Mouse (Mus musculus) hindbrain, embryonic 16.5 days (tissue): Measurements from ENCODE around the gene 2310061N02Rik. TPM values are rescaled to one million over a fixed set of nuclear protein-coding genes. Genes with fewer than 3 reads are reported as not detected.
A peak's percentile ranks its signal among the peaks of the same experiment; 100 is the strongest.

ENCODE experiments used
- ATAC-seq: fragments of 200-750 bp; cut with Nextera tagmentation; 2 replicates; pipeline ENCODE4 v1.8.0; 2017; ENCODE audit warnings: moderate TSS enrichment, moderate library complexity
- H3K27ac ChIP-seq: fragments of 300-500 bp; sonication (generic); 2 replicates; pipeline ENCODE4 v1.5.1; 2014; ENCODE audit warnings: low read depth, mild to moderate bottlenecking, control low read depth, low read length, moderate library complexity
- H3K27me3 ChIP-seq: fragments of 300-500 bp; sonication (generic); replicated peaks from 2 replicates; pipeline ENCODE4 v1.6.1; 2014; ENCODE audit warnings: low read length; ENCODE audit not compliant: control insufficient read depth, insufficient read depth
- H3K36me3 ChIP-seq: fragments of 300-500 bp; sonication (generic); 2 replicates; pipeline ENCODE4 v1.6.1; 2014; ENCODE audit warnings: mild to moderate bottlenecking, low read length, moderate library complexity, mixed read lengths; ENCODE audit not compliant: control insufficient read depth, insufficient read depth
- H3K4me1 ChIP-seq: fragments of 300-500 bp; sonication (generic); 2 replicates; pipeline ENCODE4 v1.6.1; 2014; ENCODE audit warnings: low read depth, low read length; ENCODE audit not compliant: control insufficient read depth, insufficient read depth
- H3K4me2 ChIP-seq: fragments of 300-500 bp; sonication (generic); 2 replicates; pipeline ENCODE4 v1.6.1; 2014; ENCODE audit warnings: mild to moderate bottlenecking, low read length, control low read depth, moderate library complexity
- H3K4me3 ChIP-seq: fragments of 300-500 bp; sonication (generic); 2 replicates; pipeline ENCODE4 v1.5.1; 2014; ENCODE audit warnings: mild to moderate bottlenecking, low read length, control low read depth, moderate library complexity
- H3K9ac ChIP-seq: fragments of 300-500 bp; sonication (generic); 2 replicates; pipeline ENCODE4 v1.6.1; 2014; ENCODE audit warnings: low read depth, mild to moderate bottlenecking, control low read depth, low read length, moderate library complexity
- H3K9me3 ChIP-seq: fragments of 300-500 bp; sonication (generic); 2 replicates; pipeline ENCODE4 v1.6.1; 2014; ENCODE audit warnings: mild to moderate bottlenecking, low read length, moderate library complexity; ENCODE audit not compliant: control insufficient read depth
- WGBS: fragments of 180-500 bp; shearing (Covaris S2); extraction: QIAGEN DNeasy Blood & Tissue Kit; methylation state at CpG from one replicate; pipeline ENCODE4 v1.1.7; 2014; 5-methylcytosine and 5-hydroxymethylcytosine counted together
- polyA plus RNA-seq: library from polyadenylated mRNA; unstranded; fragments of >200 nt; fragmentation: Nextera tagmentation; extraction: Ambion mirVana; gene quantifications from 2 replicates; pipeline ENCODE4 v1.2.1, GENCODE M21; 2015

2310061N02Rik gene
- polyA plus RNA-seq, 1 experiment from 2014 or later: not detected

DNA sequence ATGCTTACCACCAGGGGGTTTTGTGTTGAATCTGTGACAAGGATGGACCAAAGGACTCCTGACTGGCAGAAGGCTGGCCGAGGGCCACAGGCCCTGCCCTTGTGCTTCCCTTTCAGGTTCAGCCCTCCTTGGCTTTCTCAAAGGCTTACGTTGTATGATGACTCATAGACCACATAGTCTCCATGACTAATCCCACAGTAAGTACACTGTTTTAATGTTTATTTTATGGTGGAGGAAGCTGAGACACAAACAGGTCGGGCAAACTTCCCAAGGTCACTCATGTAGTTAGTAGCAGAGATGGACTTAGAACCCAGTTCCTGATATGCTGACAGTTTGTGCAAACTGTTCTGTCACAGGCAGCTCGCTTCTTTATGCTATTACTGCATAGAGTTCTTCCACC, 3.0 kb upstream of the 2310061N02Rik start:
- Histone ChIP-seq H3K27me3 (no peaks in the 10 kb centered on the region), H3K27ac (no peak overlapping the region), H3K9ac (no peak overlapping the region), H3K4me3 (no peak overlapping the region), H3K4me2 (no peak overlapping the region), H3K36me3 (no peaks in the 10 kb centered on the region), H3K9me3 (no peaks in the 10 kb centered on the region), H3K4me1 (no peaks in the 10 kb centered on the region)
- ATAC-seq: no peak
- 75% methylated on average over 4 of the region's 4 CpGs for WGBS

DNA sequence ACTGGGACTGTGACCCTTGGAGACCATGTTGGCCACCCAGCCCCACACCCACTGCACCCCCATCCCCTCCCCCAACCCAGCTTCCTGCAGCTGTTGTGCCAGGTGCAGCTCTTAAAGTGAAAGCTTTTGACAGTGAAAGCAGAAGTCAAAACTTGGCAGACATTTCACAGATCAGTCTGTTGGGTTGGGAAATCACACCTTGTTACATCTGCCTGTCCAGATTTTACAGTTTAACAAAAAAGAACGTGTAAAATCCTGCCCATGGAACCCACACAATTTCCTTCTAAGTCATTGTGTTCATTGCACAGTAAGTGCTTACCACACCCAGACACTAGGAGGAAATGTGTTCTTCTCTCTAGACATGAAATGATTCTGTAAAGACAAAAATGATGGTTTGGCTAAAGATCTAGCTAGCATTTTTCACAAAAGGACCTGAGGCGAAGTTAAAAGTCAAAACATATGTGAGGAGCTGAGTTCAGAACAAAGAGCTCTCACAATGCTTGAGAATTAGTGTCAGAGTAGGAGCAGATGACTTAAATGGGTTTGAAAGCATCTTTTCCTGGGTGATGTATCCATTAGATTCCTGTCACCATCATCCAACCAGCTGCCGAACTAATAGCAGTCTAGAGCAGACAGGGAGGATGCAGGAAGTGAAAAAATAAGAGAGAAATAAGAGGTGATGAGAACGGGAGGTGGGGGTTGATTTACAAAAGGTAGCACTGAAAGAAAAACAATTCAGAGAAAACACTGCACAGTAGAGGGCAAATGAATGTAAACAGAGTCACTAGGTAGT, 6.5 kb downstream of the 2310061N02Rik start:
- Histone ChIP-seq H3K4me2 (no peak overlapping the region), H3K9me3 (no peaks in the 10 kb centered on the region), H3K27ac (no peak overlapping the region), H3K27me3 (no peaks in the 10 kb centered on the region), H3K9ac (no peak overlapping the region), H3K36me3 (no peaks in the 10 kb centered on the region), H3K4me1 (no peaks in the 10 kb centered on the region), H3K4me3 (no peak overlapping the region)
- WGBS: 61% methylated on average over 4 of the region's 4 CpGs
- ATAC-seq: no peak

DNA sequence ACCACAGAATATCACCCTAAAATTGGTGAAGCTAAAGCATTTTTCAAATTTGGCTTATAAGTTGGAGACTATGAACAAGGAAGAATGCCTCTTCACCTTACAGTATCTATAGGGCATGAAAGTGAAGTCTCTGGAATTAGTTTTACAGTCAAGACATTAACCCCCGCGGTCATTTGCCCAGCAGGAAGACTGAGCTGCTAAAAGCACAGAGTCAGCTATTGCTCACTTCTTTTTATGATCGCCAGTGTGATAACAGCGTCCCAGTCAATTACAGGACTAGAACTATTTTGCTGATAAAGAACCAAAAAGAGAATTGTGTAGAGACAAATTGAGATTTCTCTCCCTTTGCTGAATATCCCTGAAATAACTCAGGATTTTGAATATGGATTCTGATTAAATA, 11.5 kb downstream of the 2310061N02Rik start:
- Histone ChIP-seq H3K4me3 (no peak overlapping the region), H3K9ac (no peak overlapping the region), H3K27ac (no peak overlapping the region), H3K4me1 (no peaks in the 10 kb centered on the region), H3K36me3 (no peaks in the 10 kb centered on the region), H3K9me3 (no peaks in the 10 kb centered on the region), H3K4me2 (no peak overlapping the region), H3K27me3 (no peaks in the 10 kb centered on the region)
- WGBS: 84% methylated on average over 4 of the region's 4 CpGs
- ATAC-seq: no peak

DNA sequence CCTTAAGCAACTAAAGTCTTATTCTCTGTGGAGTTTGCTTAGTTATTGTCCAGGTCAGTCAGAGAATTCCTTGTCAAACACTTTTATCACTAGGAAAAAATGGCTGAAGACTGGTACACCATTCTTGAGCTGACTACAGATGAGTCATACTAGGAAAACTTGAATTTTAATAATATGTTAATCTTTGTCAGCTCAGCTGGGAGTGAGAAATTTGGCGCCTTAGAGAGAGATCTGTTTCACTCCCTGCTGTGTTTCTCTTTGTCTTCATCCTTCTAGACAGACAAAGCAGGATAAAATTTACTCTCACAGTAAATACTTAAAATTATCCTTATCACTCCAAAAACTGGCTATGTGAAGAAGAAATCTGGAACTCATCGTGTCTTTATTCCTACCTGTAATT, 26.5 kb downstream of the 2310061N02Rik start:
- ATAC-seq: no peak
- Histone ChIP-seq H3K36me3 (no peaks in the 10 kb centered on the region), H3K4me2 (no peak overlapping the region), H3K27ac (no peak overlapping the region), H3K9ac (no peak overlapping the region), H3K27me3 (no peaks in the 10 kb centered on the region), H3K4me1 (no peaks in the 10 kb centered on the region), H3K4me3 (no peak overlapping the region), H3K9me3 (no peaks in the 10 kb centered on the region)
- WGBS: 35% methylated on average over 2 of the region's 2 CpGs

DNA sequence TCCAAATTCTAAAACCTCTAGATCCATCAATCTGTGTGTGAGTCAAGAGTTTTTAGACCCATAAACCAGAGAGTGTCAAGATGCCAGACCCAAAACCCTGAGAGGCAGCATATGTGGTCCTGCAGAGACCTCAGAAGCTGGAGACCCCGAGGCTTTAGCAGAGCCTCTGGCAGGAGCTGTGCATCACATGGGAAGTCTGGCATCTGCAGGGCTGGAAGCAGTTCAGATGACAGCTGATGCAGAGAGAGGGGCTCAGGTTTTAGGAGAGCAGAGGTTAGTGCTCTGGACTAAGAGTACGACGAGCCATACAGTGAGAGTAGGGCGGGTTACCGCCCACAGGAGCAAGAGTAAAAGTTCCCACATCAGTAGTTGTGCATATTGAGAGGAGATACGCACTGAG, 28.7 kb downstream of the 2310061N02Rik start:
- no peak for ATAC-seq
- Histone ChIP-seq H3K4me1 (no peaks in the 10 kb centered on the region), H3K9me3 (no peaks in the 10 kb centered on the region), H3K9ac (no peak overlapping the region), H3K27ac (no peak overlapping the region), H3K4me2 (no peak overlapping the region), H3K36me3 (no peaks in the 10 kb centered on the region), H3K4me3 (no peak overlapping the region), H3K27me3 (no peaks in the 10 kb centered on the region)
- WGBS: 85% methylated on average over 6 of the region's 6 CpGs

DNA sequence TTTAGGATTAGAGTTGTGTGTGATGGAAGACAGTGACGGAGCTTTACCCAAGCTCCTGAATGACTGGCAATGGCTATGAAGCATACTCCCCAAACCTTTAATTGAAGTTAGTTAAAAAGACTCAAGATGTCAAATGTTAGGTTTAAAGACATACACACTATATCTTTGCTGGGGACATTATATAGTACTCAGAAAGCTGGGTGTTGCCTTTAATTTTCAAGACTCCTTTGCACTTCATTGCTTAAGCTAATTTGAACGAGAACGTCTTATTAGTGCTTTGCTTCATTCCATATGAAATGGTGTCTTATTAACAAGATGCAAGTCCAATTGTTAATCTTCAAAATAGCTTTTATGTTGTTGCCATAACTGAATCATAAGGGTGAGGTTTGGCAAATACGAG, 36.2 kb downstream of the 2310061N02Rik start, which contains the start of gene Krtap27-1:
Gene Krtap27-1 (minus strand): TSS at position 101 of the 400 bp plus-strand sequence.
- Histone ChIP-seq H3K9ac (no peak within 1 kb of the TSS), H3K4me2 (no peak within 1 kb of the TSS), H3K27ac (no peak within 1 kb of the TSS), H3K4me1 (no peaks in the 10 kb centered on the region), H3K9me3 (no peaks in the 10 kb centered on the region), H3K27me3 (no peaks in the 10 kb centered on the region), H3K36me3 (no peaks in the 10 kb centered on the region), H3K4me3 (no peak within 1 kb of the TSS)
- ATAC-seq: no peak
- 90% methylated on average over 4 of the region's 4 CpGs for WGBS

DNA sequence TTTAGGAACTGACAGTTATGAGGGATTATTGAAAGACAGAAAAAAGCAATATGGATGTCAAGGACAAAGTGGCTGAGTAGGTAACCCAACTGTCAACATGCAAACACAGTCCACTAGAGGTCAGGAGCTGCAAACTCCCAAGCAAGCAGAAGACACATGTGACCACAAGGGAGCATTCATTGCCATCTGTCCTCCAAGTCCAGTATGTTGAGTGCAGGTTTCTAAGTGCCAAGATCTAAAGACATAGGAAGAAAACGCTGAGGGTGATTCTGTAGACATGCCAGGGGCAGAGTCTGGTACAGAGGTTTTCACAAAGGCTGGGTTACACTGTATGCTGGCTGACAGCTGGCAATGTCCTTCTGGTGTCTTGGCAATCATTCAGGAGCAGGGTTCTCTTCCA, 50.3 kb downstream of the 2310061N02Rik start:
- peak; percentile 65; the same call in 1 of the 2 replicates for ATAC-seq
- no peak overlapping the region for H3K9ac ChIP-seq
- no peaks in the 10 kb centered on the region for H3K36me3 ChIP-seq
- H3K4me2 ChIP-seq: no peak overlapping the region
- H3K9me3 ChIP-seq: no peaks in the 10 kb centered on the region
- H3K4me1 ChIP-seq: no peaks in the 10 kb centered on the region
- H3K4me3 ChIP-seq: no peak overlapping the region
- WGBS: 67% methylated on average over 1 of the region's 1 CpGs
- no peaks in the 10 kb centered on the region for H3K27me3 ChIP-seq
- no peak overlapping the region for H3K27ac ChIP-seq

Other genes starting within 250 kb of the 2310061N02Rik start
- gene Cldn17, start 201.0 kb downstream of the 2310061N02Rik start, polyA plus RNA-seq: not detected in 2 replicates
- gene Cldn8, start 144.8 kb downstream of the 2310061N02Rik start, polyA plus RNA-seq: not detected in 2 replicates
- not detected in 2 replicates for gene Krtap24-1, start 95.7 kb downstream of the 2310061N02Rik start, polyA plus RNA-seq
- gene 2310079G19Rik, start 80.3 kb downstream of the 2310061N02Rik start, polyA plus RNA-seq: not detected in 2 replicates
- gene Krtap26-1, start 60.2 kb downstream of the 2310061N02Rik start, polyA plus RNA-seq: not detected in 2 replicates
- not detected in 2 replicates for gene Krtap27-1, start 36.3 kb downstream of the 2310061N02Rik start, polyA plus RNA-seq
- not detected in 2 replicates for gene Krtap13-1, start 20.9 kb upstream of the 2310061N02Rik start, polyA plus RNA-seq
- gene Krtap13, start 43.7 kb upstream of the 2310061N02Rik start, polyA plus RNA-seq: not detected in 2 replicates
- gene 2310034C09Rik, start 50.9 kb upstream of the 2310061N02Rik start, polyA plus RNA-seq: not detected in 2 replicates
- not detected in 2 replicates for gene 2310057N15Rik, start 66.2 kb upstream of the 2310061N02Rik start, polyA plus RNA-seq
- gene Gm5965, start 69.9 kb upstream of the 2310061N02Rik start, polyA plus RNA-seq: not detected in 2 replicates
- gene Gm20741, start 104.3 kb upstream of the 2310061N02Rik start, polyA plus RNA-seq: not detected in 2 replicates
- gene Krtap15, start 112.3 kb upstream of the 2310061N02Rik start, polyA plus RNA-seq: 0.25 TPM in 1 of 2 replicates, not detected in the other
- not detected in 2 replicates for gene Krtap14, start 118.2 kb upstream of the 2310061N02Rik start, polyA plus RNA-seq
- gene Krtap19-1, start 161.4 kb upstream of the 2310061N02Rik start, polyA plus RNA-seq: not detected in 2 replicates
- gene Krtap19-2, start 166.3 kb upstream of the 2310061N02Rik start, polyA plus RNA-seq: not detected in 2 replicates
- not detected in 2 replicates for gene Krtap19-3, start 170.1 kb upstream of the 2310061N02Rik start, polyA plus RNA-seq
- not detected in 2 replicates for gene Krtap19-4, start 177.1 kb upstream of the 2310061N02Rik start, polyA plus RNA-seq
- gene Krtap19-5, start 188.5 kb upstream of the 2310061N02Rik start, polyA plus RNA-seq: not detected in 2 replicates
- gene Krtap19-9b, start 224.3 kb upstream of the 2310061N02Rik start, polyA plus RNA-seq: not detected in 2 replicates